ENCODE assay signal across 8 mouse cellular contexts in genomic region chr1:164248465-164249331, GRCm38 (mm10). TPM values are rescaled to one million over a fixed set of nuclear protein-coding genes. Genes with fewer than 3 reads are reported as not detected.
DNase-seq lines count a peak whose midpoint lies in the region; ATAC-seq and TF ChIP-seq lines count a peak whose summit lies in the region.

Slc19a2 (plus strand) TSS chr1:164249046.

- H3K27ac ChIP-seq in gastrocnemius, adult 2 months, result peak within 1 kb of the TSS; percentile 89
- H3K27ac ChIP-seq in hindbrain, postnatal 0 days, result peak within 1 kb of the TSS; percentile 76
- peak within 1 kb of the TSS; percentile 86 for H3K27ac ChIP-seq in left cerebral cortex, adult 2 months

- ATAC-seq in common myeloid progenitor, adult 5-6 weeks (replicated peaks; ENCODE audit: low read depth, poor library complexity, severe bottlenecking), result peak; percentile 90
- peak; percentile 97 for ATAC-seq in hindbrain, postnatal 0 days
- peak; percentile 90 for ATAC-seq in megakaryocyte, adult 5-6 weeks (ENCODE audit: poor library complexity, severe bottlenecking)

- H3K4me1 ChIP-seq in hindbrain, postnatal 0 days (ENCODE audit: insufficient read depth, low read length), result peaks cover 7% of the 10 kb centered on the region; the same call in 1 of the 2 replicates

- peak within 1 kb of the TSS; percentile 53 for H3K9ac ChIP-seq in hindbrain, postnatal 0 days (replicated peaks; ENCODE audit: low read length)

- no peaks in the 10 kb centered on the region for H3K9me3 ChIP-seq in hindbrain, postnatal 0 days (ENCODE audit: low read length)

- H3K36me3 ChIP-seq in hindbrain, postnatal 0 days (ENCODE audit: insufficient read depth, low read length), result no peaks in the 10 kb centered on the region

- no peaks in the 10 kb centered on the region for H3K27me3 ChIP-seq in hindbrain, postnatal 0 days (ENCODE audit: insufficient read depth, low read length)

- DNase-seq in ZHBTc4 (ENCODE audit: low read depth, low spot score), result peak; percentile 97
- DNase-seq in gastrocnemius, adult 2 months, result peak; percentile 99
- DNase-seq in hindbrain, postnatal 0 days (ENCODE audit: low spot score), result peak; percentile 97
- peak; percentile 96 to 97 for DNase-seq in left cerebral cortex, adult 2 months (ENCODE audit: extremely low spot score in 1 of 2, low spot score in 2 of 2)
- peak; percentile 95 to 97 for DNase-seq in right cerebral cortex, adult 2 months (ENCODE audit: low spot score in 2 of 2)
- peak; percentile 99 for DNase-seq in urinary bladder, postnatal 14 days (ENCODE audit: low spot score)

- under 1% methylated on average over 57 of the region's 79 CpGs for WGBS in hindbrain, postnatal 0 days

- H3K4me3 ChIP-seq in gastrocnemius, adult 2 months, result peak within 1 kb of the TSS; percentile 98
- peak within 1 kb of the TSS; percentile 53 for H3K4me3 ChIP-seq in hindbrain, postnatal 0 days (ENCODE audit: low read length)
- H3K4me3 ChIP-seq in left cerebral cortex, adult 2 months, result peak within 1 kb of the TSS; percentile 87

- intact Hi-C loops in gastrocnemius, adult 2 months (cut with DNase I), result no loop called here
- intact Hi-C loops in left cerebral cortex, adult 2 months (cut with DNase I), result loop anchor here (1.0 to 5.0 kb wide), 2 partner anchors 27 to 1701 kb away; partner anchors contain the start of genes Ccdc181 and Mettl13

- H3K4me2 ChIP-seq in hindbrain, postnatal 0 days (ENCODE audit: low read depth, low read length), result peak within 1 kb of the TSS; percentile 72

- TF ChIP-seq CTCF in gastrocnemius, adult 2 months (IDR thresholded peaks at IDR 0.05), result no peak
- TF ChIP-seq CTCF in hindbrain, postnatal 0 days (IDR thresholded peaks at IDR 0.05; ENCODE audit: low read depth), result no peak; the same call in 1 of the 2 replicates
- no peak for TF ChIP-seq CTCF in left cerebral cortex, adult 2 months (IDR thresholded peaks at IDR 0.05)

RNA-seq across cellular contexts. Expression of gene Slc19a2, which starts in this region (rescaled TPM):
- 4.7 and 5.1 TPM in 2 replicates for total RNA-seq in common myeloid progenitor, adult 5-6 weeks (2017)
- 1 to 10 TPM; 2.6 to 2.8 TPM for total RNA-seq in gastrocnemius, adult 2 months (2021)
- 19.3 and 21.0 TPM in 2 replicates for total RNA-seq in hindbrain, postnatal 0 days (2014; rRNA removed)
- 9.7 and 10.3 TPM in 2 replicates for polyA plus RNA-seq in hindbrain, postnatal 0 days (2015; fragmentation: Nextera tagmentation; extraction: Ambion mirVana)
- 10 to 100 TPM; 14.4 to 16.2 TPM for total RNA-seq in left cerebral cortex, adult 2 months (2021)
- 6.1 and 6.8 TPM in 2 replicates for total RNA-seq in megakaryocyte, adult 5-6 weeks (2015)
- 3.0 and 4.5 TPM in 2 replicates for total RNA-seq in megakaryocyte, adult 5-6 weeks (2017)

Comparison
In these comparisons a context has a peak if more than half of its experiments do, and no peak if none do; other contexts are left out.
1. Peak in every context shown above with its lines: DNase-seq, ATAC-seq, H3K4me3 ChIP-seq and H3K27ac ChIP-seq.